Mouse (Mus musculus): ENCODE results near the gene Tcaf3.

Tcaf3 gene

DNA sequence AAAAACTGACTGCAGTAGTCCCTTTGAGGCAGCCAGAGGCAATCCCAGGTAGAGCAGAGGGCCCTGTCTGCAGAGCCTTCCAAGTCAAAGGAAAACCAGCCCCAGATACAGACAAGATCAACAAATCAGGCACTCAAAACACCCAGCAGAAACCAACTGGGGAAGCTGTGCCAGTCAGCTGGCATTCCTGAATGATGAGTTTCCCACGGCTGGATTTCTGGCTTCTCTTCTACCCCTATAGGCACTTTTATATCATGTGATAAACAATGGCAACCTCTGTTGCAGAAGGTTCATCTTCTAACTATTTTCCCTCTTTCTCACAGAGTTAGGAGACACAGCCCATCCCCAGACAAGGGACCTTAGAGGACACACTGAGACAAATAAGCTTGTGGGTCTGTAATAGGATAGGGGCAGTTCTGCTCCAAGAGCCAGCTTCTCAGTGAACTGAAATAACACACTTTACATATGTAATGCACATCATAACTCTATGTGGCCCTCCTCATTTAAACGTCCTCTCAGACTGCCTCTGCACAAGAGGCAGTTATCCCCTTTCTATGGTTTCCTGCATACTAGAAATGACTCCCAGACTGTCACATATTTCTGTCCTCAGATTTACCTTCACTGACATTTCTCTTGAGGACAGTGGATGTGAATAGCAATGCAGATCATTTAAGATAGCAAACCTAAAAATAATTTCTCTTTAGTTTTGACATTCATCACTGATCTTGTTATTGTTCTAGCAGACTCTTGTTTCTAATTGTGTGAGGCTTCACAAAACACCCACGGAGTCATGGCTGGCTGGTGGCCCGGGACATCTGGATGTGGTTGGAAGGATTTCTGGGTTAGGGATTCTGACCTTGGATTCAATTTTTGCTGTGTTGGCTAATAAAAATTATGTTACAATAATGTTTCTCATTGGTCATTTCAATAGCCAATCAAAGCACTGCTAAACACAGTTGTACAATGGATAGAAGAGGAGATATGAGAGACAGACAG is 55.2 kb downstream of the Tcaf3 start:
- DNase-seq: peak; percentile 3

- DNase-seq: no peak
Measured at GRCm38 (mm10) chr6:42540681-42541080, 56.8 kb downstream of the Tcaf3 start.

DNA sequence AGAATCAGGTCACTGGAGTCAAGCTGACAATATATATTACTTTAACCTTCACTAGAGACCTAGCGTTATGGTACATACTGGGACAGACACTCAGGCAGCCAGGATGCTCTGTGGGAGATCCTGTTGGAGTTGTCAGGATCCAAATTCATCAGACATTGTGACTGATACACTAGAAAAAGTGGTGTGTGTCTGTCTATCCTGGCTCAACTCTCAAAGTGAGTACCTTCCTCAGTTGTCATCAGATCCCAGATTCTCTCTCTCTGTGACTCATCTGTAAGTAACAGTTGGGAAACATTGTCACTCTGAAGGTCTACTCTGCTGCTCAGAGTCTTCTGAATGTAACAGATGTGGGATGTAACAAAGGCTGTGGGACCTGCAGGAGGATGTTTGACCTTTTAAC is 57.8 kb downstream of the Tcaf3 start:
- no peak for DNase-seq
